Mouse (Mus musculus): ENCODE data around the gene Ip6k2.

DNA sequence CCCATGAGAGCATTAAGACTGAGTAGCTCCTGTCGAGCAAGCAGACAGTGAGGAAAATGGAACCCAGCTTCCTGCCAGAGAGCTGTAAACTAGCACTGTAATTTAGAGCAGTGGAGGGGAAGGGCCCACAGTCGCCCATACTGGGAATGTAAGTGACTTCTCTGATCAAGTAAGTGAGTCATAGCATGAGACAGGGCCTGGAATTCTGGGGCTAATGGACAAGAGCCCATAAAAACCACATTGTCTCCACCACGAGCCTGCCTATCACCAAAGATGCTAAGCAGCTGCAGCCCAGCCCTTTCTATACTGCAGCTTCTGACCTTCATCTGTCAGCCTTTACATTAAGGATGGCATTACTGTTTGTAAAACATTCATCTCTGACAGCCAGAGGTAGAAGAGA is 44.4 kb upstream of the Ip6k2 start:
- TF ChIP-seq POLR2A (IDR thresholded peaks at IDR 0.05; ENCODE audit: control insufficient read depth in 1 of 2, insufficient read depth in 1 of 2, low read depth in 1 of 2, low read length in 2 of 2, poor library complexity in 1 of 2) = no peak
- no peak for TF ChIP-seq CTCF (IDR thresholded peaks at IDR 0.05 in 2 of 3, conservative IDR thresholded peaks at IDR 0.05 in 1 of 3; ENCODE audit: control insufficient read depth in 1 of 3, insufficient read depth in 1 of 3, low read depth in 2 of 3, low read length in 3 of 3, poor library complexity in 1 of 3, severe bottlenecking in 1 of 3)
- no peak for TF ChIP-seq ZC3H11A (IDR thresholded peaks at IDR 0.05; ENCODE audit: low read depth, low read length)
- no peak for TF ChIP-seq NELFE (IDR thresholded peaks at IDR 0.05; ENCODE audit: low read depth, low read length)
- TF ChIP-seq EP300 (IDR thresholded peaks at IDR 0.05; ENCODE audit: low read depth in 1 of 2, low read length in 2 of 2) = no peak
- TF ChIP-seq GABPA (IDR thresholded peaks at IDR 0.05; ENCODE audit: low read depth, low read length) = no peak
- no peak for TF ChIP-seq ZMIZ1 (IDR thresholded peaks at IDR 0.05; ENCODE audit: low read depth, low read length)
- TF ChIP-seq TAL1 (IDR thresholded peaks at IDR 0.05; ENCODE audit: low read length) = no peak
- no peak for TF ChIP-seq CHD1 (IDR thresholded peaks at IDR 0.05; ENCODE audit: low read depth, low read length)
- TF ChIP-seq USF1 (IDR thresholded peaks at IDR 0.05; ENCODE audit: low read depth, low read length) = no peak
- no peak for TF ChIP-seq HCFC1 (IDR thresholded peaks at IDR 0.05; ENCODE audit: low read depth, low read length)
